Mouse (Mus musculus) kidney, adult 8-10 months (tissue): ENCODE results near the gene Ppp1r9a.

ENCODE experiments used
- DNase-seq, 2 experiments: peaks; one replicate each; pipeline ENCODE4 v3.0.0; 2022

The Ppp1r9a gene

GRCm38 (mm10) chr6:5164855-5165254 lies 262.1 kb downstream of the Ppp1r9a start:
- DNase-seq: no peak

GRCm38 (mm10) chr6:5167051-5167677 lies 264.4 kb downstream of the Ppp1r9a start:
- no peak for DNase-seq

- DNase-seq: no peak
These were observed 265.4 kb downstream of the Ppp1r9a start for GRCm38 (mm10) chr6:5168158-5168557.

- no peak for DNase-seq
These were observed 268.7 kb downstream of the Ppp1r9a start for GRCm38 (mm10) chr6:5171418-5171817.

GRCm38 (mm10) chr6:5172571-5172970 lies 269.9 kb downstream of the Ppp1r9a start:
- DNase-seq: no peak

GRCm38 (mm10) chr6:5174179-5174812 lies 271.6 kb downstream of the Ppp1r9a start:
- DNase-seq: no peak

GRCm38 (mm10) chr6:5177967-5178891 lies 275.5 kb downstream of the Ppp1r9a start:
- DNase-seq: no peak

- no peak for DNase-seq
These were observed 276.5 kb downstream of the Ppp1r9a start for GRCm38 (mm10) chr6:5179189-5179588.

- no peak for DNase-seq
These were observed 277.9 kb downstream of the Ppp1r9a start for GRCm38 (mm10) chr6:5180645-5181044.

GRCm38 (mm10) chr6:5186229-5186950 lies 283.7 kb downstream of the Ppp1r9a start:
- DNase-seq: no peak

- DNase-seq: no peak
These were observed 284.9 kb downstream of the Ppp1r9a start for GRCm38 (mm10) chr6:5187586-5187985.

- no peak for DNase-seq
These were observed 285.3 kb downstream of the Ppp1r9a start for GRCm38 (mm10) chr6:5188036-5188435.

GRCm38 (mm10) chr6:5188938-5189337 lies 286.2 kb downstream of the Ppp1r9a start:
- DNase-seq: no peak

GRCm38 (mm10) chr6:5189507-5189906 lies 286.8 kb downstream of the Ppp1r9a start:
- DNase-seq: no peak

- no peak for DNase-seq
These were observed 288.0 kb downstream of the Ppp1r9a start for GRCm38 (mm10) chr6:5190761-5191160.

- no peak for DNase-seq
These were observed 291.0 kb downstream of the Ppp1r9a start, which contains the start of gene Pon1 for GRCm38 (mm10) chr6:5193693-5194092. Pon1 (minus strand) TSS chr6:5193946.

GRCm38 (mm10) chr6:5198590-5198989 lies 295.9 kb downstream of the Ppp1r9a start:
- no peak for DNase-seq

GRCm38 (mm10) chr6:5199376-5199905 lies 296.7 kb downstream of the Ppp1r9a start:
- no peak for DNase-seq

- no peak for DNase-seq
These were observed 297.2 kb downstream of the Ppp1r9a start for GRCm38 (mm10) chr6:5199916-5200315.

GRCm38 (mm10) chr6:5207817-5208216 lies 305.1 kb downstream of the Ppp1r9a start:
- no peak for DNase-seq
